Mouse (Mus musculus) T-helper 17 cell (primary cell): ENCODE results near the gene Cyb5r4.
"Not testable (repeated sequence)": the region's sequence is repeated elsewhere in the genome, so short reads cannot be mapped to it uniquely, and the experiment has no call there.

Experiments used
- in situ Hi-C, 2 experiments: fragments of 300-600 bp; cut with MboI, MseI; formaldehyde crosslinking; loops; 1 replicate in 1 of 2; 2 replicates in 1 of 2; pipeline ENCODE4 v1.15.1; 2025; ENCODE audit warnings: high pct_unique_total_duplicates in 2 of 2

Gene Cyb5r4

GRCm38 (mm10) chr9:87015938-87016294 is 5.9 kb upstream of the Cyb5r4 start:
- in situ Hi-C loops, result loop anchor here in 1 of 2 experiments (25.0 kb wide), 2 partner anchors 429 to 654 kb away; no protein-coding TSS in a partner anchor

GRCm38 (mm10) chr9:87025764-87026163 is 4.0 kb downstream of the Cyb5r4 start:
- in situ Hi-C loops, result no loop called here

GRCm38 (mm10) chr9:87027423-87028084 is 5.7 kb downstream of the Cyb5r4 start:
- in situ Hi-C loops, result no loop called here

- in situ Hi-C loops, result no loop called here
Measured at GRCm38 (mm10) chr9:87032196-87032595, 10.4 kb downstream of the Cyb5r4 start.

- in situ Hi-C loops, result no loop called here
Measured at GRCm38 (mm10) chr9:87034831-87035580, 13.2 kb downstream of the Cyb5r4 start.

GRCm38 (mm10) chr9:87049425-87049824 is 27.6 kb downstream of the Cyb5r4 start:
- in situ Hi-C loops, result no loop called here

- in situ Hi-C loops, result no loop called here
Measured at GRCm38 (mm10) chr9:87055547-87056235, 33.9 kb downstream of the Cyb5r4 start.

- in situ Hi-C loops, result loop anchor here in 1 of 2 experiments (5.0 kb wide), 1 partner anchor 180 kb away; no protein-coding TSS in a partner anchor
Measured at GRCm38 (mm10) chr9:87062337-87062736, 40.5 kb downstream of the Cyb5r4 start.

GRCm38 (mm10) chr9:87068160-87068559 is 46.3 kb downstream of the Cyb5r4 start:
- in situ Hi-C loops, result no loop called here

GRCm38 (mm10) chr9:87071566-87071965 is 49.8 kb downstream of the Cyb5r4 start:
- in situ Hi-C loops, result not testable (repeated sequence)

- in situ Hi-C loops, result no loop called here
Measured at GRCm38 (mm10) chr9:87077919-87078318, 56.1 kb downstream of the Cyb5r4 start.

- in situ Hi-C loops, result no loop called here
Measured at GRCm38 (mm10) chr9:87079511-87079910, 57.7 kb downstream of the Cyb5r4 start.

GRCm38 (mm10) chr9:87086991-87087390 is 65.2 kb downstream of the Cyb5r4 start:
- in situ Hi-C loops, result loop anchor here in 1 of 2 experiments (10.0 kb wide), 1 partner anchor 318 kb away; no protein-coding TSS in a partner anchor

GRCm38 (mm10) chr9:87097989-87098388 is 76.2 kb downstream of the Cyb5r4 start:
- in situ Hi-C loops, result loop anchor here in 1 of 2 experiments (10.0 kb wide), 1 partner anchor 503 kb away; no protein-coding TSS in a partner anchor

GRCm38 (mm10) chr9:87115019-87115418 is 93.2 kb downstream of the Cyb5r4 start:
- in situ Hi-C loops, result no loop called here

- in situ Hi-C loops, result no loop called here
Measured at GRCm38 (mm10) chr9:87115456-87115931, 93.7 kb downstream of the Cyb5r4 start.

- in situ Hi-C loops, result no loop called here
Measured at GRCm38 (mm10) chr9:87115978-87116377, 94.2 kb downstream of the Cyb5r4 start.

GRCm38 (mm10) chr9:87118996-87119395 is 97.2 kb downstream of the Cyb5r4 start:
- in situ Hi-C loops, result no loop called here

- in situ Hi-C loops, result no loop called here
Measured at GRCm38 (mm10) chr9:87121956-87122493, 100.2 kb downstream of the Cyb5r4 start.

GRCm38 (mm10) chr9:87127046-87127445 is 105.2 kb downstream of the Cyb5r4 start:
- in situ Hi-C loops, result not testable (repeated sequence)
